Mouse (Mus musculus): Measurements from ENCODE around the gene Slc9a2. TPM values are rescaled to one million over a fixed set of nuclear protein-coding genes. Genes with fewer than 3 reads are reported as not detected.
A peak's percentile ranks its signal among the peaks of the same experiment; 100 is the strongest.

The Slc9a2 gene
- total RNA-seq, 2 experiments from 2014 or later = 21.0 to 23.9 TPM

DNA sequence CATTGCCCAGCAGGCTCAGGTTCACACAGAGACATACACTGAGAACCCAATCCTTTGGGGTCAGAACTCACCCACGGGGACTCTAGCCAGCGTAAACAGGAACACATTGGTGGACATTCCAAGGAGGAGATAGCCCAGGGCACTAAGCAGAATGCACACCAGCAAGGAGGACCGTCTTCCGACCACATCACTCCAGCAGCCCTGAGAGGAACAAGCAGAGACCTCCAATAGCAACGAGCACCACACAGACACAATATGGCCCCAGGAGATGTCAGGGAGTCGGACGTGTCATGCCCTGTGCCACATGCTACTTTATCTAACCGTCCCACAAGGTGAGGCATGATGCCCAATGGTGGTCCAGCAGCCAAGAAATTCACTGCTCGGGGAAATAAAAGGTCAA lies 103.9 kb downstream of the Slc9a2 start:
- no peak for DNase-seq (ENCODE audit: low spot score in 2 of 2)

DNA sequence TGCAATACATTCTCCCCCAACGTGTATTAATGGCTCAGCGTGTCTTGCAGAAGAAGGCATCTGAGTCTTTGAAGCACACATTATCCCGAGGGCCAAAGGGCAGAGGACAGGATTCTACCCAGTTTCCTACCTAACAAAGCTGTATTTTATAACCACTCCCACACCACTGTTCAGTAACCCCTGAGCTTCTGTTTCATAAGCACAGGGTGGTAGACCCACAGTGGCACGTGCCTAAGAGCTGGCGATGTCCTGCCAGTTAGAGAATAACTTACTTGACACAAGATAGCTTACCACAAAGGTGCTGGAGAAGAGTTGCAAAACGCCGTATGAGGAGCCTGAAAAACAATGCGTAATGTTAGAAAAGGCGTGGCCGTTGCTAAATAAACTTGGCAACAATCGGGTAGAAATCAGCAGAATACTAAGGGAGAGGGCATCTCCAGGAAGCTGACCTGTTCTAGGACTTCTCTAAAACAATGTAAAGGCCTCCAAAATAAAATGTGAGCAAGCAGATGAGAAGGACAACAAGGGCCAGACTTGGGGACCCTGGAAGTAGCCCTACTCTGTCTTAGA lies 105.6 kb downstream of the Slc9a2 start:
- DNase-seq (ENCODE audit: low spot score in 2 of 2) = no peak

DNA sequence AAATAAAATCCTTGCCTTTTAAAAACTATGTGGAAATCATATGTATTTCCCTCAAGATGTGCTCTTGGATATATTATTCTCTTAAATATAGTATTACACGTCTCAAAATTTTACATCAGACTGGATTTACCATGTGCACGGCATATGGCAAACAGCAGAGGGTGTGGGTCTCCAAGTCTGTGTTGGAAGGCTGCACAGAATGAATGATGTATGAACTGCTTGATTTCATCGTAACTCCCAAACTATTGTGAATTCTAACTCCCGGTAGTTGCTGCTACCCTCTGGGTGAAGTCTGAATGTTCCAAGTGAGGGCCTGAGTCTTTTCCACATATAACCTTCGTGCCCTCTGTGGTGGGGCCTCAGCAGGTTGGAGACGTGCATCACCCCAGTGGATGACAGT lies 108.6 kb downstream of the Slc9a2 start:
- DNase-seq (ENCODE audit: low spot score in 2 of 2) = no peak

DNA sequence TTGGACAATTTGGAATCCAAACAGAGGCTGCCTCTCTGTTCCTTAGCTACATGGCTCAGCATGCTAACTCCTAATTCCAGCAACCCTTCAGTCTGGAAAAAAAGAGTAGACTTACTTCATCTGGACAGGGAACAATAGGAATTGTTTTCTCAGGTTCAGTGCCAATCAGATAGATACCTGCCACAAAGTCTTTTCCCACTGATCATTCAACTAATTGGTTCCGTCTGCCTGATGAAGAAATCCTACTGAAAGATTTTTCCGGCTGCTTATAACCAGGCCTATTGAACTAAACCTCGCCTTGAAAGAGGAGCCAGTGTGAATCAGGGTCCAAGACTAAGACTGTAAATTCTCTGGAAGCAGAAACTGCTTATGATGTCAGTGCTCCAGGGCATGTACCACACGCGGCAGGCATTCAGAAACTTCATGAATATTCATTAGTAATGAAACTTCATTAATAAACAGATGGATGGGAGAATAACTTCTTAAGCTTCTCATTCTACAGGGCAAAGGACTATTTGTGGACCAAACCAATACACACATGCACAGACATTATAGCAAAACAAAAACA lies 109.4 kb downstream of the Slc9a2 start:
- DNase-seq (ENCODE audit: low spot score in 2 of 2) = peak in 1 of 2 experiments; percentile 9

GRCm38 (mm10) chr1:40790324-40791141 lies 110.2 kb downstream of the Slc9a2 start, which contains the start of gene Mfsd9:
Gene Mfsd9 (minus strand): TSS chr1:40790687.
- DNase-seq (ENCODE audit: low spot score in 2 of 2) = peak; percentile 84 to 92

DNA sequence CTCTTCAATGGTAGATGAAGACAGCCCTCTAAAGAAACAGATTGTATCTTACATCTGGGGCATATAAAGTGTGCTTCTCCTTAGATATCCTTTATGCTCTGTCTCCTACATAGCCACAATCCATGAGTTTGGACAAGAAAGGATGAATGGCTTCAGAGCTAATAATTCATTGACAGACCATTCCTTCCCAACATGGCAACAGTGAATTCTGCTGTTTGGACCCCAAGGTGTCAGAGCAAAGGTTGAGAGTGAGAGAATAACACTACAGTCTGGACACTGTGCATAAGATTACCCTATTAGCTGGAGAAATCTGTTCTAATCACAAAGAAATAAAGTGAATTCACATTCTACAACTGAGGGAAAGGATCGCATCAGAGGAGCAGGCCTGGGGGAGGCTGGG lies 115.1 kb downstream of the Slc9a2 start:
- no peak for DNase-seq (ENCODE audit: low spot score in 2 of 2)

- DNase-seq (ENCODE audit: low spot score in 2 of 2) = peak; percentile 34 to 85
Observed at GRCm38 (mm10) chr1:40797348-40797747, 117.0 kb downstream of the Slc9a2 start.

DNA sequence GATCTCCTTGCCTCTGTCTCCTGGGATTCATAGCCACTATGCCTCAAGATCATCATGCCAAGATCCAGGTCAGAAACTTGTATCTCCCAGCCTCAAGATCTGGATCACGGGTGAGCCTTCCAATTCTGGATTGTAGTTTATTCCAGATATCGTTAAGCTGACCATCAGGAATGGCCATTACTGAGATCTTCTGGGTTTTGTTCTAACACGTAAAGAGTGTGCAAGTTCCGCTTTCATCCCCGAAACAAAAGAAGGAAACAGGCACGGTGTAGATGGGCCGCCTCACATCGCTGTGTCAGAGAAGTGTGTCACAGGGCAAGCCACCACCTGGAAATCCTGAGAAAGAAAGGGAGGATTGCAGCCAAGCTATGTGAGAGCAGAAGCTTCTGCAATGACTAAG lies 118.7 kb downstream of the Slc9a2 start:
- DNase-seq (ENCODE audit: low spot score in 2 of 2) = no peak

GRCm38 (mm10) chr1:40800908-40801307 lies 120.5 kb downstream of the Slc9a2 start:
- DNase-seq (ENCODE audit: low spot score in 2 of 2) = no peak

GRCm38 (mm10) chr1:40802759-40803158 lies 122.4 kb downstream of the Slc9a2 start:
- DNase-seq (ENCODE audit: low spot score in 2 of 2) = peak in 1 of 2 experiments; percentile 85

DNA sequence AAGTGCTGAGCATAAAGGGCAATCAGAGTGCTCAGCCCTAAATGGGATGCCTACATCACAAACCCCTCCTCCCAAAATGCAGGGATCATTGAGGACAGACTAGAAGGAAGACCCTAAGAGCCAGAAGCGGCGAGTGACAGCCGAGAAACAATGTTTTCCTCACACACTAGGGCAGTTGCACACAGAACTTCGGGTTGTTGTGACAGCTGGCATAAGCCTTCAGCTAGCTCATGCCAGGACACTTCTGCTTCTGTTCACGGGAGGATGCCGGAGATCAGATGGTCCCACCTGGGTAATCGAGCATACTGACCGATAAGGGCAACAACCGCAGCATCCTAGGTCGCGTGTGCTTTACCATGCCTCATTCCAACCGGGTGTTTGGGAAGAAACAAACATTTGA lies 123.7 kb downstream of the Slc9a2 start:
- no peak for DNase-seq (ENCODE audit: low spot score in 2 of 2)

GRCm38 (mm10) chr1:40805351-40805750 lies 125.0 kb downstream of the Slc9a2 start, which contains the start of gene Tmem182:
Gene Tmem182 (plus strand): TSS chr1:40805601.
- DNase-seq (ENCODE audit: low spot score in 2 of 2) = no peak

- DNase-seq (ENCODE audit: low spot score in 2 of 2) = no peak
Observed at GRCm38 (mm10) chr1:40805891-40806290, 125.5 kb downstream of the Slc9a2 start.

- no peak for DNase-seq (ENCODE audit: low spot score in 2 of 2)
Observed at GRCm38 (mm10) chr1:40808643-40809042, 128.3 kb downstream of the Slc9a2 start.

GRCm38 (mm10) chr1:40815071-40815845 lies 134.9 kb downstream of the Slc9a2 start:
- DNase-seq (ENCODE audit: low spot score in 2 of 2) = no peak

Other genes with a start within 250 kb of the Slc9a2 start
- gene Il18r1, start 215.0 kb upstream of the Slc9a2 start, total RNA-seq (2021) = not detected
- gene Il18rap, start 165.2 kb upstream of the Slc9a2 start, total RNA-seq (2021) = under 1 TPM; 0.08 to 0.17 TPM
- 10 to 100 TPM; 20.8 to 23.7 TPM for gene Slc9a4, start 100.5 kb upstream of the Slc9a2 start, total RNA-seq (2021)
- 1 to 10 TPM; 4.9 to 5.1 TPM for gene Mfsd9, start 110.1 kb downstream of the Slc9a2 start, total RNA-seq (2021)
- under 1 TPM in 1 of 2 experiments, not detected in 1; 0.30 TPM for gene Tmem182, start 125.0 kb downstream of the Slc9a2 start, total RNA-seq (2021)

Measured in layer of hippocampus, adult 18-20 months (tissue).